Mouse (Mus musculus) layer of hippocampus, adult 18-20 months (tissue): ENCODE results near the gene Aloxe3. TPM values are rescaled to one million over a fixed set of nuclear protein-coding genes. Genes with fewer than 3 reads are reported as not detected.
A peak's percentile ranks its signal among the peaks of the same experiment; 100 is the strongest.
"Not testable (repeated sequence)": the region's sequence is repeated elsewhere in the genome, so short reads cannot be mapped to it uniquely, and the experiment has no call there.

Experiments
- DNase-seq, 2 experiments: peaks; one replicate each; pipeline ENCODE4 v3.0.0; 2022; ENCODE audit warnings: low spot score in 2 of 2
- long read RNA-seq: library from polyadenylated mRNA; stranded (forward); transcript quantifications from one replicate; pipeline ENCODE4 v2.0.0, GENCODE M21; 2021
- total RNA-seq, 2 experiments: library from RNA; stranded (reverse); gene quantifications; 2 replicates each; pipeline ENCODE4 v1.2.3; 2021

Gene Aloxe3
- total RNA-seq: 1 to 10 TPM; 8.6 to 9.1 TPM
- long read RNA-seq, transcript Aloxe3-201 (15 exons, 3,019 nt): major isoform, 5 of 5 reads
- long read RNA-seq, partial matches to known transcripts: 0 of 5 reads
- long read RNA-seq, other reads (novel, unspliced or antisense): 0 of 5 reads

DNA sequence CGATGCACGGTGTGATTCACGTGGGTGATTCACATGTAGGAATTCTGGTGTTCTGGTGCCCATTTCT is at the start of gene Aloxe3:
Aloxe3 (plus strand) TSS at position 45 of the 67 bp plus-strand sequence.
- DNase-seq: no peak

DNA sequence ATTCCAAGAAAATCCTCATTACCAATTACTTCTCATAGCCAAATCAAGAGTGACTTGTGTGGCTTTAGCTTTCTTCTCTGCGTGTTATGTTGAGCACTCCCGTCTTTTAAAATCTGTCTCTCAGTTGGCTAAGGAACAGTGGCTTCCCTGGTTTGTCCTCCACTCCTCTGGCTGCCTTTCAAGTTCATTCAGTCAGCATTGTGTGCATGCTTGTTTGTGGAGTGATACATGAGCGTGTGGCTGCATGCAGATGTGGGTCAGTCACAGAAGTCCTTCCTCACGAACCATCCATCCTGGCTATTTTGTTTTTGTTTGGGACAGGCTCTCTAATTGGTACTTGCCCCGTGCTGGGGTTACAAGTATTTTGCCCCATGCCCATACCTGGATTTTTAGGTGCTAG is 49.1 kb upstream of the Aloxe3 start:
- DNase-seq: no peak

DNA sequence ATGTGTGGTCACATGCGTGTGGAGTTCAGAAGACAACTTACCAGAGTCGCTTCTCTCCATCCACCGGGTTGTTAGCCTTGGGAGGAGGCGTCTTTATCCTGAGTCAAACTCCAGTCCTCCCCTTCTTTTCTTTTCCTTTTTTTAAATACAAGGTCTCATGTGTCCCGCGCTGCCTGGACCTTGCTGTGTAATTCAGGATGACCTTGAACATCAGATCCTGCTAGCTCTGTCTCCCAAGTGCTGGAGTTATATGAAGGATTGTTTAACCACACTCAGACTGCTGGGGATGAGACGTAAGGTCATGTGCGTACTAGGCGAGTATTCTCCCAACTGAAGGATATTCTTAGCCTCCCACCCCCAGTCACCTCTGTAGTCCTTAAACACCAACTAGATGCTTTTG is 48.4 kb upstream of the Aloxe3 start:
- no peak for DNase-seq

DNA sequence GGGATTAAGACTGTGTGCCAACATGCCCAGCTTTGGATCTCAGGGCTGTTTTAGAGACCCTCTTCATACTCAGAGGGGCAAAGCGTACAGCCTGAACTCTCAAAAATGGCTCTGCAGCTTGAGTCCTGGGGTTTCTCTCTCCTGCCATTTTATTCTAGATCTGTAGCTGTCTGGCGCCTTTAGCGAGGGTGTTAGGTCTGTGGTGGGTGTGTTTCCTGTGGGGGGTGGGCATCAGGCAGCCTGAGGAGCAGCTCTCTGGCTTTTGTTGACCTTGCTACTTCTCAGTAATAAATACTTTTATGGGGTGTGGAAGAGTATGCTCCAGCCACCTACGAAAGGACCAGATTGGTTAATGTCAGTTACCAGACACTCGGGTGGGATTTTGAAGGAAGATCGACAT is 47.7 kb upstream of the Aloxe3 start:
- no peak for DNase-seq

DNA sequence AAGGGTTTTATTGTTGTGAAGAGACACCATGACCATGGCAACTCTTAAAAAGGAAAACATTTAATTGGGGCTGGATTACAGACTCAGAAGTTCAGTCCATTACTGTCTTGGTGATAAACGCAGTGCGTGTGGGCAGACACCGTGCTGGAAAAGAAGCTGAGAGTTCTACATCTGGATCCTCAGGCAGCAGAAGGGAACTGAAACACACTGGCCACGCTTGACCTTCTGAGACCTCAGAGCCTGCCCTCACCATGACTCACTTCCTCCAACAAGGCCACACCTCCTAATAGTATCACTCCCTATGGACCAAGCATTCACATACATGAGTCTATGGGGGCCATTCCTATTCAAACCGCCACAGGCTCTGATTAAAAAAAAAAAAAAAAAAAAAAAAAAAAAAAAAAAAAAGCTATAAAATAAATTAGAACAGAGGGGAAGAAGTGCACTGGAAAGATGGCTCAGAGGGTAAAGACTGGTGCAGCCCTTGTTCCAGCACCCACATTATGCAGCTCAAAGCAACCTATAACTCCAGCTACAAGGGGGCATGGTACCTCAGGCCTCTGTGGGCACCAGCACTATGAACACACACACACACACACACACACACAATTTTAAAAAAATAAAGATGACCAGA is 46.8 kb upstream of the Aloxe3 start:
- no peak for DNase-seq

DNA sequence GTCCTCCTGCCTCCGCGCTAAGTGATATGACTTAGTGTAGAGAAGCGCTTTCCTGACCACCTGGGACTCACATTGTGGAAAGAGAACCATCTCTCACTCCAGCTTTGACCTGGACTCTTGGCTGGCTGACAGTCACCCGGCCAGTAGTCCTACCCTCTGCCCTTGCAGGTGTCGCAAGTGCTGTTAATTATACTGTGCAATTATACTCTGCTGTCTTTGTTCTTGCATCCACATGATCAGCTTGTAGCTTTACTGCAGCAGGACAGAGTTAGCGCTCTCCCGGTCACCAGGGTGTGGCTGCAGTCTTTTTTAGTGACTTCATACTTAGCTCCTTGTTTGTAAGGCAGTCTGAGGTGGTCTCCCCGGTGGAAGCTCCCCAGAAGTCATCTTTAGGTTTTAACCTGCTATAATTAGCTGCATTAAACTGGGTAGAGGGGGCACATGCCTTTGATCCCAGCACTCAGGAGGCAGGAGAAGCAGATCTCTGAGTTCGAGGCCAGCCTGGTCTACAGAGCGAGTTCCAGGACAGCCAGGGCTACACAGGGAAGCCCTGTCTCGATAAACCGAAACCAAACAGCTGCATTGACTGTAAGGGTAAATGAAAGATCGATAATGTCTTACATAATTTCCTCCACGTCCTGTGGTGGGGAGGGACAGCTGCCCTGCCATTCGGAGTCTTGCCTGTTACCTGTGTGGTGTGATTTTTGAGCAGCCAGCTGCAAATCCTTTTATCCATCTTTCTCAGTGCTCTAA is 45.4 kb upstream of the Aloxe3 start:
- no peak for DNase-seq

DNA sequence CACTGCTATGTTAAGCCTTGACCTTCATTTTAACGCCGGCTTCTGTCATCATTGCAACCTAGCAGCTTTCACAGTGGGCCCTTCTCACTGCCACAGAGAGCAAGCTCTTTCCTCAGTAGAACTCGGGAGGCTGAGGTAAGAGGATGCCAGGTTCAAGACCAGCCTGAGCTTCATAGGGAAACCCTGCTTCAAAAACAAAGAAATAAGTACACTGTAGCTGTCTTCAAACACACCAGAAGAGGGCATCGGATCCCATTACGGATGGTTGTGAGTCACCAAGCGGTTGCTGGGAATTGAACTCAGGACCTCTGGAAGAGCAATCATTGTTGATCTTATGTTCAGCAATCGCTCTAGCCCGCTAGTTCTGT is 44.9 kb upstream of the Aloxe3 start:
- no peak for DNase-seq

DNA sequence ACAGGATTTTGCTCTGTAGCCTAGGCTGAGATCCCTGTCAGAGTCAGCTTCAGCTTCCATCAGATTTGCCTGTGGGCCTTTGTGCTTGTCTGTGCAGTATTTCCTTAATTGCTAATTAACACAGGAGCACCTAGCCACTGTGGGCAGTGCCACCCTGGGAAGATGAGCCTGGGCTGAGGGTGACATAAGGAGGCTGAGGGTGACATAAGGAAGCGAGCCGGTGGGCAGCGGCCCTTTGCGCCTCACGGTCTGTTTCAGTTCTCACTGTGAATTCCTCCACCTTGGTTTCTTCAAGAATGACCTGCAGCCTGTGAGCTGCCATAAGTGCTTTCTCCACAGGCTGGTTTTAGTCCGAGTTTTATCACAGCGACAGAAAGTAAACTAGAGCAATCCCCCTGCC is 44.1 kb upstream of the Aloxe3 start:
- DNase-seq: no peak

DNA sequence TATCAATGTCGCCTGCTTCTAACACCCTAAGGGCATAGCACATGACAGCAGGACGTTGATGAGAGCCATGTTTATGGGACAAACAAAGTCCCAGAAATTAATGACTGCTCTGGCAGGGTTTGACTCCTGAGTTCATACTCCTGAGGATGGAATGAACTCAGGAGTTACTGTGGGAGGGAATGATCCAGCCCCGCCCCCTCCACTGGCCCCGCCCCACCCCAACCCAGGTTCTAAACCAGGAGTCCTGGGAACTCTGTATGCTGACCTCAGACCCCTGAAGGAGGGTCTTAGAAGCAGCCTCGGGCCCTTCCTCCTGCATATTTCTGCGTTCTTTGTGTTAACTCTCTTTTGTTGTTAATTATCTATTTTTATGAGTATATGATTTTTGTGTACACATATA is 40.1 kb upstream of the Aloxe3 start:
- no peak for DNase-seq

DNA sequence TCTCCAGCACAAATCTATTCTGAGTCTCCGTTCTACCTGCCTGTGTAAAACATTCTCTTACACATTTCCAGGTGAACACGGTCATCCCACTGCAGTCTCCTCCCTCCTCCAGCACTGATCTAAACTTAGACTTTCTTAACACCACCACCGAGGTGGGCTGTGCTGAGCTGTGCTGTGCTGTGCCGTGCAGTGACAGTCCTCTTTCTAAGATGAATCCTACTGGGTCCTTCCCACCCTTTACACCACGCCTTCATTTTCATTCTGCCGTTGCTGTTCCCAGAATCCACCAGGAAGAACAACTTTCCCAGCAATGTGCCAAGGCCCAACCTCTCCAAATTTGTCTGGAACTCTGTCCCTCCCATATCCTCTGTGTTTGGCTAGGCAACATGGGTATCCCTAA is 39.3 kb upstream of the Aloxe3 start:
- DNase-seq: peak in 1 of 2 experiments; percentile 36

DNA sequence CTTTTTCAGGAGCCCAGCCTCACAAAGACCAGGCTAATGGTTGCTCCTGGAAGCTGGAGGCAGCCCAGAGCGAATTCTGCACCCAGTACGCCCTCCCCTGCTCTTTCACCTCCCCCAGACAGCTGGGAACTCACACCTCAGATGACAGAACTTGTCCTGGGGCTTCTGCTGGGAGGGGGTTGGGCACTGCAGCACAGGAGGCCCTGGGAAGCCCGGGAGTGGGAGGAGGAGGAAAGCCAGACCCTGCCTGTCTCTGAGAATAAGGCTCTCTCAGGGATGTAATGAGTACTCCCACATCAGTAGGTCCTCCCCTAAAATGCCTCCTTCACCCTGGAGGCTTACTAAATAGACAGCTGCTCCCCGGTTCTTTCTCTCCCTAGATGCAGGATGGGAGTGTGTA is 38.6 kb upstream of the Aloxe3 start:
- peak in 1 of 2 experiments; percentile 52 for DNase-seq

DNA sequence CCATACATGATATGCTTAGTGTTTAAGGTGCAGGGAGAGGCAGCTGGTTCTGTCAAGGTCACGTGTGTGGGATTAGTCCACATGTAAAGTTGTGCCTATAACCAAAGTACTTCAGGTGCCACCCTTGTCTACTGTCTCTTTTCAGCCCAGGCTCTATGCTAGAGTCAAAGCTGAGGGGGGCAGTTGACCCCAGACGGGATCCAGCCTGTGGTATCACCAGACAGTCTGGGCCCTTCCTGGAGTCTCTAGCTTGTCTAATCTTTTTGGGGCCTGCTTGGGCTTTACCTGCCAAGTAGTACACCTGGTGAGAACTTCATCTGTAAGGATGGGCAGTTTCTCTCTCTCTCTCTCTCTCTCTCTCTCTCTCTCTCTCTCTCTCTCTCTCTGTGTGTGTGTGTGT is 38.1 kb upstream of the Aloxe3 start:
- DNase-seq: no peak

DNA sequence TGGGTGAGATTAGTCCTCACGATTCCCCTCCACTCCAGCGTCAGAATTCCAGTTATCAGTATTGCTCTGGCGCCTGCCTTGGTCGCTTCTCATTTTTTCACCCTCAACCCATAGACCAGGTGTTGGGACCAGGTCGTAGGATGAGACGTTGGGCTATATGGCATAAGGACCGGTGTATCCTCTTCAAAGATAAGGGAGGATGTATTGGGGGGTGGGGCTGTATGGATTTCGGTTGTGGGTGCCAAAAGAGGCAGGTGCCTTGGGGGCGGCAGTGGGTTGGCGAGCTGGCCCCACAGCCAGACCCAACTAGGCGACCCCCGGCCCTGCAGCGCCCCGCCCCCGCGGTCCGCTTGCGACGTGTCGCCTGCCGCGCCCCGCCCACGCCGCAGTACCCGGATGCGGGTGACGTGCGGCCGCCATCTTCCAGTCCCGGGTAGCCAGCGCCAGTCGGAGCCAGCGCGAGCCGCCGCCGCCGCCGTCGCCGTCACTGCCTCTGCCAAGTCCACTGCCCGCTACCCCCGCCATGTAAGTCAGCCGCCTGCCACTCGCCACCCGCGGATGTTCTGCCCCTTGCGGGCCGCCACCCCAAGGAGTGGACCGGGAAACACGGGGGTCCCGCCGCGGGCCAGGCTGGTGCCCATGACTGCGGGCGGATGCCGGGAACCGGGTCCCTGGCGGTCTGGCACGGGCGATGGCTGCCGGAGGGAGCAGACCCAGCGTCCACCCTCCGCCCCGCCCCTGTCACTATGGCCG is 37.4 kb upstream of the Aloxe3 start, which contains the start of gene Vamp2:
Vamp2 (plus strand) TSS at position 388 of the 753 bp plus-strand sequence.
- peak; percentile 90 to 96 for DNase-seq

DNA sequence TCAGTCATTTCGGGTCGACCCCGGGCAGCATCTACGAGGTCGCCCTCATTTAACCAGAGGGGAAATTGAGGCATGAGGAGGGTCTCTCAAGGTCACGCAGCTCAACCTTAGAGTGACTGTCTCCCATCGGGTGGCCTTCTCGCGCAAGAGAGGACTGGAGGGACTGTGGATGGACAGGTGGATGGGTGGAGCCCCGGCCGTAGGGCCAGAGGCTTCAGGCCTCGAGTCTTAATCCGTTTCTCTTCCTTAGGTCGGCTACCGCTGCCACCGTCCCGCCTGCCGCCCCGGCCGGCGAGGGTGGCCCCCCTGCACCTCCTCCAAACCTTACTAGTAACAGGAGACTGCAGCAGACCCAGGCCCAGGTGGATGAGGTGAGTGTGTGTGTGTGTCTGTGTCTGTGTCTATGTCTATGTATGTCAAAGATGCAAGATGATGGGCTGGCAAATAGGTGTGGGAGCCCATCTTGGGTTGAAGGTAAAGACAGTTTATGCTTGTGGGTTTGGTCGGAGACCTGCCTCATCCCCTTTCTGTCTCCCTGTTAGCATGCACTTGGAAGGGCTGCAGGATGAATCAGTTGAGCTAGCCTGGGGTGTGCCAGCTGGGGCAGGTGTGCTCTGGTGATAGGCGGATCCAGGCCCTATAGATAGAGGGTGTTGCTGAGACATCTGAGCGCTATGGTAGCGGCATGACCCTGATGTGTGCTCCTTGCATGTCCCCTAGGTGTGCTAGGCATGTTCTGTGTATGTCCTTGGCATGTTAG is 36.7 kb upstream of the Aloxe3 start:
- no peak for DNase-seq

DNA sequence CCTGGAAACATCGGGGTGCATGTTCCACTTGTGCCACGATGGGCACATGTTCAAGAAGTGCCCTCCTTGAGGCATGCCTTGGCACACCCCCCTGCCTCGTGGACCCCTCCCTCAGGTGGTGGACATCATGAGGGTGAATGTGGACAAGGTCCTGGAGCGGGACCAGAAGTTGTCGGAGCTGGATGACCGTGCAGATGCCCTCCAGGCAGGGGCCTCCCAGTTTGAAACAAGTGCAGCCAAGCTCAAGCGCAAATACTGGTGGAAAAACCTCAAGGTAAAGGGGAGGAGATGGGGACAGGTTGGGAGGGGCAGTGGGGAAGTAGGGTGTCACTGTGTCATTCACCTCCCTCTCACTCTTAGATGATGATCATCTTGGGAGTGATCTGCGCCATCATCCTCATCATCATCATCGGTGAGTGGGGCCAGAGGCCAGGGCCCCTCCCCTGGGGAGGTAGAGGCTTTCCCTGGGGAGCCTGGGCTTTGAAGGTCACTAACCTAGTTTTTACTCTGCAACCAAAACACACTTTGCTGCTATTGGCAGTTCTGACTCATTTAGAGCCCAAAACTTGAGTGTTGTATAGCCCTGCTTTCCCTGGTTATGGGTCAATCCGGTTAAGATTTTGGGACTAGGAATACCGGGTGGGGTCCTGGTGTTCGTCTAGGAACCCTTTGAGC is 35.9 kb upstream of the Aloxe3 start:
- DNase-seq: no peak

DNA sequence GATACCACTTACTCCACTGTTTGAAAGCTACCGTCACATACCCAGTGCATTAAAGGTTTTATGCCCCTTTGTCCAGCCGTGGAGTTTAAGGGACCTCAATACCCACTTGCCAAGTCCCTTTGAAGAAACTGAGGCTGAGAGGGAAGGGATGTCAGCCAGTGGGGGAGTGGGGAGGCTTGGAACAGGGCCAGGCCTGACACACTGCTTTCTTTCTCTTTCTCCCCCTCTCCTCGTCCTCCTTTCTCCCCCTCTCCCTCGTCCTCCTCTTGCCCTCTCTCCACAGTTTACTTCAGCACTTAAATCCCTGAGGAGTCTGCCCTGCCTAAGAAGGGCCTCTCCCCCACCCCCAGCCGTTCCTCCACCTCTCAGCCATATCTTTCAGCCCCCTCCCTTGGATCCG is 35.3 kb upstream of the Aloxe3 start:
- DNase-seq: no peak

DNA sequence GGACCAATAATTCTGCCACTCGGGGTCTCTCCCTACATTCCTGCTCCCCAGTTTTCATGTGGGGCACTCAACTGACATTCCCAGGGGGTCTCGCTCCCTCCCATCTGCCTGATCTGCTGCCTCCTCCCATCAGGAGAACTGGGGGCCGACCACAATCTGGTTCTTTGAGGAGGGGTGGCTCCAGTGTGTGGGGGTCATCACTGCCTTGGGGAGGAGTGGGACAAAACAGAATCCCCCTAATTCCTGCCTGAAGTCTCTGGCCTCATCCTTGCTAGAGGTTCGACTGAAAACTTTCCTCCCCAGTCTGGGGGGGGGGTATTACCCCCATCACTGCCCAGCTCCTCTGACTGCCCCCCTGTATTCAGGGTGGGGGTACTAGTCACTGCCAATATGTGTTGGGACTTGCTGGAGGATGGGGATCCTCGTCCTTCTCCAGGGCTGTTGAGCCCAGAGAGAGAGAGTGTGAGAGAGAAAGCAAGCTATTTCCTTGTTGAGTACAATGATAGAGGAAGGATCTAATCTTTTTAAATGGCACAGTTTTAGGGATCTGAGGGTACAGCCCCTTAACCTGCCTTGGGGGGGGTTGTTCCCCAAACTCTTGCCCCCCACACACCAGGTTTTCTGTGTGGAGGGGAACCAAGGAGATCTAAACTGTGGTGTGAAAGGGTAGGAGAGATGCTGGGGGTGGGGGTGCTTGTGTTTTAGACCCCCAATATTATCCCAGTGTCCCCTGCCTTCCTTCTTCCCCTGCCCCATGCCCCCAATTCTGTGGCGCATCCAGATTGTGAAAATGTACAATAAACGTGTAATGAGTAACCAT is 33.9 kb upstream of the Aloxe3 start:
- DNase-seq: no peak

DNA sequence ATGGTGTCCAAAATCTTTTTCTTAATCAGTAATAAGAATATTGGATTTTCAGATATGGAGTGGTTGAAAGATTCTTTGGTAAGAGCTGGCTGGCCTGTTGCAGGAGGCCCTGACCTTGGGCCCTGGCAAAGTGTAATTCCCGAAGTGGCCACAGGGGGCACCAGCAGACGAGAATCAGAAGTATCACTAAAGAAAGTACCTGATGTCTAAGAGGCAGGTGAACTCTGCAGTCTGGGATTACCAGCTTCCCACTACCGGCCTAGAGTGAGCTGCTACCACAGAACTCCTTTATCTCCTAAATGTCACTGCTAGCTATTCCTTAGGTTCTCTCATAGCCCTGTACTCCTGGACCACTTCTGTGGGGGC is 33.3 kb upstream of the Aloxe3 start:
- peak in 1 of 2 experiments; percentile 87 for DNase-seq

DNA sequence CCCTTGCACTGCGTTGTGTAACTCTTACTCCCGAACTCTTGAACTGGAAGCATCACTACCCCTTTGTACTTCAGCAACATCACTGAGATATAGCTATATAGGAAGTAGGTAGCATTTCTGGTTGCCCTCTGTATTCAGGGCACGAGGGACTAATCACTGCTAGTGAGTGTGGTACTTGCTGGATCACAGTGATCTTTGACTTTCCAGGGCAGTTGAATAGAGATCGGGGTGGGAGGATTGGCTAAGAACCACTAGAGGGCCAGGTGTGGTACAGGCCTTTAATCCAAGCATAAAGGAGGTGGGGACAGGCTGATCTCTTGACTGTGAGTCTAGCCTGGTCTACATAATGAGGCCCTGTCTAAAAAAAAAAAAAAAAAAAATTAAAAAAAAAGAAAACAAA is 32.8 kb upstream of the Aloxe3 start:
- no peak for DNase-seq

DNA sequence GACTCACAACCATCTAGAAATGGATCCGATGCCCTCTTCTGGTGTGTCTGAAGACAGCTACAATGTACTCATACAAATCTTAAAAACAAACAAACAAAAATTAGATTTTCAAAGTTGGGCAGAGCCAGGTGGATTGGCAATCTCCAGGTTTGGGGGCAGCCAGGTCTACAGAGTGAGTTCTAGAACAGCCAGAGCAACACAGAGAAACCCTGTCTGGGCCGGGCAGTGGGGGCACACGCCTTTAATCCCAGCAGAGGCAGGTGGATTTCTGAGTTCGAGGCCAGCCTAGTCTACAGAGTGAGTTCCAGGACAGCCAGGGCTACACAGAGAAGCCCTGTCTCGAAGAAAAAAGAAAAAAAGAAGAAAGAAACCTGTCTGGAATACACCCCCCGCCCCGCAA is 31.8 kb upstream of the Aloxe3 start:
- not testable (repeated sequence) for DNase-seq
